11 mouse cellular contexts compared by ENCODE assay signal in genomic region chr11:120218946-120219345, GRCm38 (mm10). TPM values are rescaled to one million over a fixed set of nuclear protein-coding genes. Genes with fewer than 3 reads are reported as not detected.
DNase-seq lines count a peak whose midpoint lies in the region; ATAC-seq and TF ChIP-seq lines count a peak whose summit lies in the region.
"Had no signal": no experiment of that assay in that cellular context is flagged by ENCODE, and none has a peak within 500 bp of the region (broad histone marks: within the 10 kb centered on the region; RNA-seq: fewer than 3 reads in every experiment).

No protein-coding gene starts in this region.

- ATAC-seq in cerebellum, adult (ENCODE audit: insufficient number of reproducible peaks, low FRiP score, low TSS enrichment): no peak
- ATAC-seq: inflammation-experienced regulatory T-cells, adult 6 months; Patski had no signal

- H3K4me1 ChIP-seq in heart, embryonic 10.5 days: peaks cover 89% of the 10 kb centered on the region
- peaks cover 88% of the 10 kb centered on the region for H3K4me1 ChIP-seq in megakaryocyte, embryonic 14.5 days

- H3K4me3 ChIP-seq in layer of hippocampus, adult 2 months: no peak overlapping the region
- H3K4me3 ChIP-seq in heart, embryonic 10.5 days: no peak overlapping the region
- peak overlapping the region; percentile 46 for H3K4me3 ChIP-seq in megakaryocyte, embryonic 14.5 days (replicated peaks)

- WGBS in heart, embryonic 10.5 days: 38% methylated on average over 6 of the region's 6 CpGs

- 0 out of 2 replicates have a peak, but pooled peaks cover 3% of the 10 kb centered on the region for H3K36me3 ChIP-seq in heart, embryonic 10.5 days
- H3K36me3 ChIP-seq in megakaryocyte, embryonic 14.5 days (replicated peaks; ENCODE audit: low read length): peaks cover 1% of the 10 kb centered on the region

- H3K27ac ChIP-seq in layer of hippocampus, adult 2 months: 0 out of 2 replicates have a peak overlapping the region, but pooled peaks have one; percentile 32
- H3K27ac ChIP-seq in heart, embryonic 10.5 days: peak overlapping the region; percentile 92

- no peak for TF ChIP-seq CTCF in layer of hippocampus, adult 2 months (conservative IDR thresholded peaks at IDR 0.05)

- H3K27me3 ChIP-seq in heart, embryonic 10.5 days (ENCODE audit: insufficient read depth, poor library complexity, severe bottlenecking): no peaks in the 10 kb centered on the region
- peaks cover 8% of the 10 kb centered on the region for H3K27me3 ChIP-seq in megakaryocyte, embryonic 14.5 days (replicated peaks)
- H3K27me3 ChIP-seq: Patski had no signal

- no peak for DNase-seq in layer of hippocampus, adult 2 months (ENCODE audit: low spot score in 2 of 2)
- no peak for DNase-seq in layer of hippocampus, adult 18-20 months (ENCODE audit: low spot score in 2 of 2)
- DNase-seq in heart, embryonic 10.5 days (ENCODE audit: low spot score): peak; percentile 78
- peak; percentile 56 for DNase-seq in kidney, postnatal 14 days
- DNase-seq in cerebellum, postnatal 14 days: no peak
- no peak for DNase-seq in left cerebral cortex, adult 8-10 months (ENCODE audit: low spot score in 2 of 2)
- DNase-seq: embryo, embryonic 11 days had no signal

- H3K9me3 ChIP-seq in heart, embryonic 10.5 days: no peaks in the 10 kb centered on the region
- peaks cover 1% of the 10 kb centered on the region for H3K9me3 ChIP-seq in megakaryocyte, embryonic 14.5 days

RNA-seq across cellular contexts. Expression of gene Bahcc1, which starts 13.8 kb away (rescaled TPM):
- total RNA-seq in layer of hippocampus, adult 2 months (2021): 10 to 100 TPM; 19.9 to 20.7 TPM
- total RNA-seq in layer of hippocampus, adult 18-20 months (2021): 10 to 100 TPM; 17.6 to 19.0 TPM
- polyA plus RNA-seq in heart, embryonic 10.5 days (2016; fragmentation: Nextera tagmentation; extraction: Ambion mirVana): 7.7 and 12.9 TPM in 2 replicates
- 10.2 and 26.1 TPM in 2 replicates for polyA plus RNA-seq in megakaryocyte, embryonic 14.5 days (2012; ENCODE audit: insufficient read depth, low replicate concordance)
- 10 to 100 TPM; 20.8 to 23.0 (median 21.6) TPM for total RNA-seq in left cerebral cortex, adult 8-10 months (2022)
- polyA plus RNA-seq: inflammation-experienced regulatory T-cells, adult 6 months had no signal

Comparison
In these comparisons a context has a peak if more than half of its experiments do, and no peak if none do; other contexts are left out.
1. DNase-seq: peak in heart, embryonic 10.5 days (single experiment) and kidney, postnatal 14 days (single experiment); none in layer of hippocampus, adult 2 months (0 of 2), layer of hippocampus, adult 18-20 months (0 of 2), cerebellum, postnatal 14 days (0 of 2) and left cerebral cortex, adult 8-10 months (0 of 2).